Mouse (Mus musculus) neural tube, embryonic 15.5 days (tissue): ENCODE data around the gene Rerg. TPM values are rescaled to one million over a fixed set of nuclear protein-coding genes. Genes with fewer than 3 reads are reported as not detected.

Source experiments
- ATAC-seq: fragments of 200-750 bp; cut with Nextera tagmentation; 2 replicates; pipeline ENCODE4 v1.8.0; 2017; ENCODE audit warnings: mild to moderate bottlenecking, moderate TSS enrichment, moderate library complexity; ENCODE audit not compliant: low FRiP score
- H3K27ac ChIP-seq: fragments of 300-500 bp; sonication (generic); replicated peaks from 2 replicates; pipeline ENCODE4 v1.5.1; 2015; ENCODE audit warnings: mild to moderate bottlenecking, inconsistent platforms
- H3K27me3 ChIP-seq: fragments of 300-500 bp; sonication (generic); replicated peaks from 2 replicates; pipeline ENCODE4 v1.6.1; 2015; ENCODE audit warnings: inconsistent platforms
- H3K36me3 ChIP-seq: fragments of 300-500 bp; sonication (generic); 2 replicates; pipeline ENCODE4 v1.6.1; 2015; ENCODE audit warnings: inconsistent platforms
- H3K4me1 ChIP-seq: fragments of 300-500 bp; sonication (generic); 2 replicates; pipeline ENCODE4 v1.6.1; 2015; ENCODE audit warnings: inconsistent platforms
- H3K4me2 ChIP-seq: fragments of 300-500 bp; sonication (generic); 2 replicates; pipeline ENCODE4 v1.6.1; 2015; ENCODE audit warnings: inconsistent platforms, mild to moderate bottlenecking, moderate library complexity
- H3K4me3 ChIP-seq: fragments of 300-500 bp; sonication (generic); replicated peaks from 2 replicates; pipeline ENCODE4 v1.5.1; 2015; ENCODE audit warnings: mild to moderate bottlenecking, inconsistent platforms
- H3K9ac ChIP-seq: fragments of 300-500 bp; sonication (generic); replicated peaks from 2 replicates; pipeline ENCODE4 v1.6.1; 2015; ENCODE audit warnings: mild to moderate bottlenecking, inconsistent platforms
- H3K9me3 ChIP-seq: fragments of 300-500 bp; sonication (generic); replicated peaks from 2 replicates; pipeline ENCODE4 v1.6.1; 2016; ENCODE audit warnings: inconsistent platforms
- WGBS: fragments of 180-500 bp; shearing (Covaris S2); methylation state at CpG from one replicate; pipeline ENCODE4 v1.1.7; 2015; ENCODE audit warnings: mixed read lengths; 5-methylcytosine and 5-hydroxymethylcytosine counted together
- polyA plus RNA-seq: library from polyadenylated mRNA; unstranded; fragments of >200 nt; fragmentation: Nextera tagmentation; extraction: Ambion mirVana; gene quantifications from 2 replicates; pipeline ENCODE4 v1.2.1, GENCODE M21; 2015

Gene Rerg
- polyA plus RNA-seq, 1 experiment from 2014 or later: 10.6 TPM

GRCm38 (mm10) chr6:137161491-137162088 lies 8.7 kb downstream of the Rerg start:
- Histone ChIP-seq H3K4me1 (no peaks in the 10 kb centered on the region), H3K9me3 (no peaks in the 10 kb centered on the region), H3K9ac (no peak overlapping the region), H3K4me3 (no peak overlapping the region), H3K36me3 (no peaks in the 10 kb centered on the region), H3K27me3 (no peaks in the 10 kb centered on the region), H3K4me2 (no peak overlapping the region), H3K27ac (no peak overlapping the region)
- WGBS: 90% methylated on average over 11 of the region's 11 CpGs
- no peak for ATAC-seq

- Histone ChIP-seq H3K27ac (no peak overlapping the region), H3K9me3 (no peaks in the 10 kb centered on the region), H3K27me3 (no peaks in the 10 kb centered on the region), H3K9ac (no peak overlapping the region), H3K4me2 (no peak overlapping the region), H3K4me1 (no peaks in the 10 kb centered on the region), H3K36me3 (no peaks in the 10 kb centered on the region), H3K4me3 (no peak overlapping the region)
- 84% methylated on average over 8 of the region's 8 CpGs for WGBS
- no peak for ATAC-seq
Observed at GRCm38 (mm10) chr6:137159372-137159926, 10.8 kb downstream of the Rerg start.

GRCm38 (mm10) chr6:137156437-137157219 lies 13.7 kb downstream of the Rerg start:
- Histone ChIP-seq H3K27ac (no peak overlapping the region), H3K27me3 (no peaks in the 10 kb centered on the region), H3K36me3 (no peaks in the 10 kb centered on the region), H3K4me3 (no peak overlapping the region), H3K9ac (no peak overlapping the region), H3K4me2 (no peak overlapping the region), H3K9me3 (no peaks in the 10 kb centered on the region), H3K4me1 (no peaks in the 10 kb centered on the region)
- no peak for ATAC-seq
- 82% methylated on average over 11 of the region's 11 CpGs for WGBS

- ATAC-seq: no peak
- H3K4me2 ChIP-seq: no peak overlapping the region
- 71% methylated on average over 26 of the region's 26 CpGs for WGBS
Observed at GRCm38 (mm10) chr6:137155196-137156137, 14.8 kb downstream of the Rerg start.

GRCm38 (mm10) chr6:137153021-137153420 lies 17.3 kb downstream of the Rerg start:
- no peak overlapping the region for H3K9ac ChIP-seq
- H3K27me3 ChIP-seq: no peaks in the 10 kb centered on the region
- no peaks in the 10 kb centered on the region for H3K9me3 ChIP-seq
- no peak overlapping the region for H3K4me3 ChIP-seq
- WGBS: 92% methylated on average over 14 of the region's 14 CpGs
- no peak for ATAC-seq
- H3K4me1 ChIP-seq: no peaks in the 10 kb centered on the region
- no peak overlapping the region for H3K4me2 ChIP-seq
- H3K27ac ChIP-seq: no peak overlapping the region
- no peaks in the 10 kb centered on the region for H3K36me3 ChIP-seq

More at GRCm38 (mm10) chr6:137155196-137156137, 14.8 kb downstream of the Rerg start:
- no peak overlapping the region for H3K4me3 ChIP-seq
- no peaks in the 10 kb centered on the region for H3K36me3 ChIP-seq
- no peaks in the 10 kb centered on the region for H3K4me1 ChIP-seq
- H3K9ac ChIP-seq: no peak overlapping the region
- no peak overlapping the region for H3K27ac ChIP-seq
- H3K9me3 ChIP-seq: no peaks in the 10 kb centered on the region
- no peaks in the 10 kb centered on the region for H3K27me3 ChIP-seq

GRCm38 (mm10) chr6:137151015-137151414 lies 19.3 kb downstream of the Rerg start:
- Histone ChIP-seq H3K27me3 (no peaks in the 10 kb centered on the region), H3K4me1 (no peaks in the 10 kb centered on the region), H3K36me3 (no peaks in the 10 kb centered on the region), H3K4me2 (no peak overlapping the region), H3K9ac (no peak overlapping the region), H3K9me3 (no peaks in the 10 kb centered on the region), H3K27ac (no peak overlapping the region), H3K4me3 (no peak overlapping the region)
- WGBS: 94% methylated on average over 2 of the region's 2 CpGs
- no peak for ATAC-seq

- Histone ChIP-seq H3K4me1 (0 out of 2 replicates have a peak, but pooled peaks cover 2% of the 10 kb centered on the region), H3K9me3 (no peaks in the 10 kb centered on the region), H3K4me2 (no peak overlapping the region), H3K36me3 (no peaks in the 10 kb centered on the region), H3K9ac (no peak overlapping the region), H3K27me3 (no peaks in the 10 kb centered on the region), H3K27ac (no peak overlapping the region), H3K4me3 (no peak overlapping the region)
- WGBS: 91% methylated on average over 4 of the region's 4 CpGs
- no peak for ATAC-seq
Observed at GRCm38 (mm10) chr6:137149833-137150232, 20.5 kb downstream of the Rerg start.

- Histone ChIP-seq H3K9me3 (no peaks in the 10 kb centered on the region), H3K4me3 (no peak overlapping the region), H3K36me3 (no peaks in the 10 kb centered on the region), H3K27ac (no peak overlapping the region), H3K4me1 (0 out of 2 replicates have a peak, but pooled peaks cover 3% of the 10 kb centered on the region), H3K9ac (no peak overlapping the region), H3K27me3 (no peaks in the 10 kb centered on the region), H3K4me2 (no peak overlapping the region)
- WGBS: 100% methylated on average over 2 of the region's 2 CpGs
- ATAC-seq: no peak
Observed at GRCm38 (mm10) chr6:137146910-137147309, 23.4 kb downstream of the Rerg start.

- no peak overlapping the region for H3K4me2 ChIP-seq
- H3K9ac ChIP-seq: no peak overlapping the region
- H3K27me3 ChIP-seq: no peaks in the 10 kb centered on the region
- H3K4me3 ChIP-seq: no peak overlapping the region
- no peaks in the 10 kb centered on the region for H3K36me3 ChIP-seq
- no peaks in the 10 kb centered on the region for H3K9me3 ChIP-seq
- H3K4me1 ChIP-seq: 0 out of 2 replicates have a peak, but pooled peaks cover 3% of the 10 kb centered on the region
- WGBS: 95% methylated on average over 11 of the region's 11 CpGs
- H3K27ac ChIP-seq: no peak overlapping the region
- no peak for ATAC-seq
Observed at GRCm38 (mm10) chr6:137145611-137146010, 24.7 kb downstream of the Rerg start.

- ATAC-seq: no peak
- no peak overlapping the region for H3K9ac ChIP-seq
- WGBS: 59% methylated on average over 11 of the region's 11 CpGs
Observed at GRCm38 (mm10) chr6:137144958-137145535, 25.2 kb downstream of the Rerg start.

GRCm38 (mm10) chr6:137144526-137144840 lies 25.8 kb downstream of the Rerg start:
- H3K4me3 ChIP-seq: no peak overlapping the region
- H3K27ac ChIP-seq: no peak overlapping the region
- H3K4me2 ChIP-seq: no peak overlapping the region
- H3K27me3 ChIP-seq: no peaks in the 10 kb centered on the region
- WGBS: 92% methylated on average over 10 of the region's 10 CpGs
- 0 out of 2 replicates have a peak, but pooled peaks cover 3% of the 10 kb centered on the region for H3K4me1 ChIP-seq
- no peak overlapping the region for H3K9ac ChIP-seq
- no peaks in the 10 kb centered on the region for H3K36me3 ChIP-seq
- H3K9me3 ChIP-seq: no peaks in the 10 kb centered on the region
- ATAC-seq: no peak

More at GRCm38 (mm10) chr6:137144958-137145535, 25.2 kb downstream of the Rerg start:
- no peaks in the 10 kb centered on the region for H3K9me3 ChIP-seq
- no peak overlapping the region for H3K4me3 ChIP-seq
- no peaks in the 10 kb centered on the region for H3K36me3 ChIP-seq
- H3K4me2 ChIP-seq: no peak overlapping the region
- 0 out of 2 replicates have a peak, but pooled peaks cover 3% of the 10 kb centered on the region for H3K4me1 ChIP-seq
- no peaks in the 10 kb centered on the region for H3K27me3 ChIP-seq
- no peak overlapping the region for H3K27ac ChIP-seq
